Mouse (Mus musculus): ENCODE measurements around the gene Ppia. TPM values are rescaled to one million over a fixed set of nuclear protein-coding genes. Genes with fewer than 3 reads are reported as not detected.

Gene Ppia
- polyA plus RNA-seq (2015; fragmentation: Illumina TruSeq; extraction: RNeasy Lipid Tissue Mini Kit (QIAGEN cat#74804); ENCODE audit: insufficient read depth, low replicate concordance): 2,887 TPM

GRCm38 (mm10) chr11:6414751-6415550 is at the start of gene Ppia:
TSS of gene Ppia (plus strand) at chr11:6415443.

DNA sequence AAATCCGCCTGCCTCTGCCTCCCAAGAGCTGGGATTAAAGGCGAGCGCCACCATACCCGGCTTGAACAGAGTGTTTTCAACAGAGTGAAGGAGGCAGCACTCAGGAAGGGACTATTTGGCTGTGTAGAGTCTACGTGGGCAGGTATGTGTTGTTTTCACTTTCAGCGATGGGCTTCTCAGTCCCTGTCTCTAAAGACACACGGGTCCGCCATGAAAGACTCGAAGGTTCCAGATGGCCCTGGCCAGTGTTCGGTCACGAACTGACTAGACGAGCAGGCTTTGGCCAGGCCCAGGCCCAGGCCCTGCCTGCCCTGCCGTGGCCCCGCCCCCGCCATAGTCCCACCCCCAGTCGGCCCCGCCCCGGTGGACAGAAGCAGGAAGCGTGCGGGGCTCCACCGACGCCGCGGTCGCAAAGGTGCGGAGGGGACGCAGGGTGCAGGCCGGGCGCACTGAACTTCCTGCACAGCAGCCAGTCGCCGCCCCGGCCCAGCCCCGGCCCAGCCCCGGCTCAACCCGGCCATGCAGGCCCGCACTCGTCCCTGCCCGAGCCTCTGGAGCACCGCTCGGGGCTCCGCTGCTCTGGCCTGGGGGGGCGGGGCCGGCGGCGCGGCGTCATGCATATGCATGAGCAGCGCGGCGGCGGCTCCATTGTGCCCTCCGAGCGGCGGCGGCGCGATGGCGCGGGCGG is 26.4 kb upstream of the Ppia start, which contains the start of gene Zmiz2:
Gene Zmiz2 (plus strand): TSS at position 349 of the 688 bp plus-strand sequence.

DNA sequence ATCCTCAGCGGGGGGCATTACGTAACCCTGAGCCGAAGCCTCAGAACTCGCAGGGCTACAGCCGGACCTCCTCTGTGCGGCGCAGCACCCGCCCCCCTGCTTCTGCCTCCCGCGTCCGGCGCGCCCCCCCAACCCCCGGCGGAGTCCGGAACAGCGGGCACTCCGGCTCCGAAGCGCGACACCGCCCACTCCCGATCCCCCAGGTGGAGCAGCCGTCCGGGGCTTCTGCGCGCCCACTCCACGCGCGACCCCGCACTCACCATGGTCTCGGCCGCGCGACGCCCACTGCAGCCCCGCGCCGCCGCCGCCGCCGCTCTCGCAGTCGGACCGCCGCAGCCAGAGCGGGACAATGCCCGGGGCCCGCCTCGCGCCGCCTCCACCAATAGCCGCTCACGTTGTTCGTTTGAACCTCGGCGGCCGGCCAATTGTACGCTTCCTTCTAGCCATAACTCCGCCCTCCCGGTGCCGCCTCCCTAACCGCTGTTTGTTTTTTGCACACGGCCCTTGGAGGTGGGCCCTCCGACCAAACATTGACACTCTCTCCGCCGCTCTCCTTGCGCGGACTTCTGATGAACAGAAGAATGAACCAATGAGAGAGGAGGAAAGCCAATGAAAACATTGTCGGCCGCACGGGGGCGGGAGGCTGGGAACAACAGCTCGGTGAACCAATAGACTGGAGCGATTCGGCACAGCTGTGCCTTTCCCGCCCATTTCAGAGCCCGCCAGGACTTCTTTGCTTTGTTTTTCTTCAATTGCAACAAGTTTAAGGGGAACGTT is 29.0 kb downstream of the Ppia start, which contains the start of gene H2afv:
Gene H2afv (minus strand): TSS at position 367 of the 777 bp plus-strand sequence.

Other genes with a start within 250 kb of the Ppia start
- 0.48 TPM for gene A730071L15Rik, start 215.4 kb upstream of the Ppia start, polyA plus RNA-seq (2015; fragmentation: Illumina TruSeq; extraction: RNeasy Lipid Tissue Mini Kit (QIAGEN cat#74804); ENCODE audit: insufficient read depth, low replicate concordance)
- gene Nudcd3, start 215.0 kb upstream of the Ppia start, polyA plus RNA-seq (2015; fragmentation: Illumina TruSeq; extraction: RNeasy Lipid Tissue Mini Kit (QIAGEN cat#74804); ENCODE audit: insufficient read depth, low replicate concordance): 53.1 TPM
- gene Npc1l1, start 185.3 kb upstream of the Ppia start, polyA plus RNA-seq (2015; fragmentation: Illumina TruSeq; extraction: RNeasy Lipid Tissue Mini Kit (QIAGEN cat#74804); ENCODE audit: insufficient read depth, low replicate concordance): 0.08 TPM
- gene Ddx56, start 147.7 kb upstream of the Ppia start, polyA plus RNA-seq (2015; fragmentation: Illumina TruSeq; extraction: RNeasy Lipid Tissue Mini Kit (QIAGEN cat#74804); ENCODE audit: insufficient read depth, low replicate concordance): 30.7 TPM
- gene Tmed4, start 140.6 kb upstream of the Ppia start, polyA plus RNA-seq (2015; fragmentation: Illumina TruSeq; extraction: RNeasy Lipid Tissue Mini Kit (QIAGEN cat#74804); ENCODE audit: insufficient read depth, low replicate concordance): 35.0 TPM
- 80.6 TPM for gene Ogdh, start 123.8 kb upstream of the Ppia start, polyA plus RNA-seq (2015; fragmentation: Illumina TruSeq; extraction: RNeasy Lipid Tissue Mini Kit (QIAGEN cat#74804); ENCODE audit: insufficient read depth, low replicate concordance)
- 28.3 TPM for gene Zmiz2, start 26.4 kb upstream of the Ppia start, polyA plus RNA-seq (2015; fragmentation: Illumina TruSeq; extraction: RNeasy Lipid Tissue Mini Kit (QIAGEN cat#74804); ENCODE audit: insufficient read depth, low replicate concordance)
- 49.2 TPM for gene H2afv, start 29.0 kb downstream of the Ppia start, polyA plus RNA-seq (2015; fragmentation: Illumina TruSeq; extraction: RNeasy Lipid Tissue Mini Kit (QIAGEN cat#74804); ENCODE audit: insufficient read depth, low replicate concordance)
- gene Purb, start 60.5 kb downstream of the Ppia start, polyA plus RNA-seq (2015; fragmentation: Illumina TruSeq; extraction: RNeasy Lipid Tissue Mini Kit (QIAGEN cat#74804); ENCODE audit: insufficient read depth, low replicate concordance): 98.1 TPM
- 99.7 TPM for gene Myo1g, start 105.5 kb downstream of the Ppia start, polyA plus RNA-seq (2015; fragmentation: Illumina TruSeq; extraction: RNeasy Lipid Tissue Mini Kit (QIAGEN cat#74804); ENCODE audit: insufficient read depth, low replicate concordance)
- 85.4 TPM for gene Ccm2, start 131.4 kb downstream of the Ppia start, polyA plus RNA-seq (2015; fragmentation: Illumina TruSeq; extraction: RNeasy Lipid Tissue Mini Kit (QIAGEN cat#74804); ENCODE audit: insufficient read depth, low replicate concordance)
- 0.21 TPM for gene Nacad, start 190.6 kb downstream of the Ppia start, polyA plus RNA-seq (2015; fragmentation: Illumina TruSeq; extraction: RNeasy Lipid Tissue Mini Kit (QIAGEN cat#74804); ENCODE audit: insufficient read depth, low replicate concordance)
- gene Tbrg4, start 210.6 kb downstream of the Ppia start, polyA plus RNA-seq (2015; fragmentation: Illumina TruSeq; extraction: RNeasy Lipid Tissue Mini Kit (QIAGEN cat#74804); ENCODE audit: insufficient read depth, low replicate concordance): 21.5 TPM
- gene Wap, start 223.2 kb downstream of the Ppia start, polyA plus RNA-seq (2015; fragmentation: Illumina TruSeq; extraction: RNeasy Lipid Tissue Mini Kit (QIAGEN cat#74804); ENCODE audit: insufficient read depth, low replicate concordance): not detected
- 0.65 TPM for gene Ramp3, start 243.1 kb downstream of the Ppia start, polyA plus RNA-seq (2015; fragmentation: Illumina TruSeq; extraction: RNeasy Lipid Tissue Mini Kit (QIAGEN cat#74804); ENCODE audit: insufficient read depth, low replicate concordance)